Mouse (Mus musculus) CH12.LX (cell line): Measurements from ENCODE around the gene Htra2. TPM values are rescaled to one million over a fixed set of nuclear protein-coding genes. Genes with fewer than 3 reads are reported as not detected.

Source experiments
- DNase-seq: peaks from one replicate; pipeline ENCODE4 v3.0.0-alpha.2; 2013; ENCODE audit errors: extremely low read depth
- H3K27ac ChIP-seq: 2 replicates; pipeline ENCODE4 v1.5.1; 2012; ENCODE audit warnings: low read depth, mild to moderate bottlenecking, control low read depth, moderate library complexity; ENCODE audit not compliant: insufficient read depth
- H3K27me3 ChIP-seq: replicated peaks from 2 replicates; pipeline ENCODE3; 2012; ENCODE audit warnings: inconsistent platforms
- H3K36me3 ChIP-seq, 2 experiments: replicated peaks in 1 of 2; 2 replicates each; pipeline versions ENCODE3 to v1.6.1; 2012; ENCODE audit warnings: inconsistent platforms in 1 of 2, low read length in 1 of 2, mild to moderate bottlenecking in 1 of 2, mixed read lengths in 1 of 2, moderate library complexity in 1 of 2; ENCODE audit not compliant: control insufficient read depth in 1 of 2, insufficient read depth in 1 of 2
- H3K4me1 ChIP-seq, 2 experiments: 2 replicates each; pipeline ENCODE4 v1.6.1; 2012; ENCODE audit warnings: inconsistent platforms in 1 of 2, moderate library complexity in 1 of 2; ENCODE audit not compliant: insufficient read depth in 2 of 2, control insufficient read depth in 1 of 2
- H3K4me2 ChIP-seq: 2 replicates; pipeline ENCODE4 v1.6.1; 2012; ENCODE audit warnings: low read depth, mild to moderate bottlenecking, control low read depth; ENCODE audit not compliant: poor library complexity, insufficient read depth, severe bottlenecking
- H3K4me3 ChIP-seq, 3 experiments: fragments of 150-350 bp in 1 of 3; sonication (generic) in 1 of 3; replicated peaks in 1 of 3; 2 replicates each; pipeline versions ENCODE3 to v1.5.1; 2011 to 2012; ENCODE audit warnings: low read depth in 2 of 3, low read length in 2 of 3, mild to moderate bottlenecking in 2 of 3, moderate library complexity in 2 of 3, control low read depth in 1 of 3, improper control_type of control experiment in 1 of 3, inconsistent platforms in 1 of 3, mixed read lengths in 1 of 3; ENCODE audit not compliant: poor library complexity in 1 of 3
- H3K79me2 ChIP-seq: replicated peaks from 2 replicates; pipeline ENCODE4 v1.6.1; 2012; ENCODE audit warnings: mild to moderate bottlenecking, moderate library complexity; ENCODE audit not compliant: control insufficient read depth, poor library complexity, insufficient read depth, severe bottlenecking; ENCODE audit errors: extremely low read depth
- H3K9ac ChIP-seq: 2 replicates; pipeline ENCODE4 v1.6.1; 2012; ENCODE audit warnings: low read depth, mild to moderate bottlenecking, control low read depth, moderate library complexity; ENCODE audit not compliant: insufficient read depth
- H3K9me3 ChIP-seq: replicated peaks from 2 replicates; pipeline ENCODE3; 2012; ENCODE audit warnings: low read length, inconsistent platforms, mixed read lengths
- CHD1 ChIP-seq: IDR thresholded peaks from 2 replicates; pipeline ENCODE4 v1.6.1; 2012; ENCODE audit warnings: low read depth, low read length, improper control_type of control experiment, inconsistent platforms
- CTCF ChIP-seq, 2 experiments: IDR thresholded peaks in 1 of 2; conservative IDR thresholded peaks in 1 of 2; 2 replicates each; pipeline ENCODE4 v1.5.1; 2011 to 2012; ENCODE audit warnings: low read depth in 2 of 2, low read length in 2 of 2, improper control_type of control experiment in 1 of 2, inconsistent platforms in 1 of 2, mild to moderate bottlenecking in 1 of 2, moderate library complexity in 1 of 2
- ELF1 ChIP-seq: IDR thresholded peaks from 2 replicates; pipeline ENCODE4 v1.6.1; 2014; ENCODE audit warnings: low read depth, mild to moderate bottlenecking, inconsistent platforms, low read length, improper control_type of control experiment
- EP300 ChIP-seq: IDR thresholded peaks from 2 replicates; pipeline ENCODE4 v1.6.1; 2011; ENCODE audit warnings: low read length, improper control_type of control experiment
- HCFC1 ChIP-seq: IDR thresholded peaks from 2 replicates; pipeline ENCODE4 v1.6.1; 2012; ENCODE audit warnings: low read depth, mild to moderate bottlenecking, inconsistent platforms, low read length, improper control_type of control experiment
- JUN ChIP-seq: IDR thresholded peaks from 2 replicates; pipeline ENCODE4 v1.6.1; 2011; ENCODE audit warnings: low read depth, mild to moderate bottlenecking, low read length, improper control_type of control experiment, moderate library complexity; ENCODE audit not compliant: insufficient read depth
- JUND ChIP-seq: conservative IDR thresholded peaks from 2 replicates; pipeline ENCODE4 v1.6.1; 2011; ENCODE audit warnings: low read depth, low read length, improper control_type of control experiment
- KAT2A ChIP-seq: IDR thresholded peaks from 2 replicates; pipeline ENCODE4 v1.6.1; 2012; ENCODE audit warnings: low read length, improper control_type of control experiment, inconsistent platforms; ENCODE audit not compliant: insufficient replicate concordance
- MAX ChIP-seq: IDR thresholded peaks from 2 replicates; pipeline ENCODE4 v1.6.1; 2011; ENCODE audit warnings: low read length, improper control_type of control experiment
- MEF2A ChIP-seq: IDR thresholded peaks from 2 replicates; pipeline ENCODE4 v1.6.1; 2014; ENCODE audit warnings: low read depth, mild to moderate bottlenecking, inconsistent platforms, low read length, improper control_type of control experiment, borderline replicate concordance
- NELFE ChIP-seq: IDR thresholded peaks from 2 replicates; pipeline ENCODE4 v1.6.1; 2011; ENCODE audit warnings: low read depth, low read length, improper control_type of control experiment
- NRF1 ChIP-seq: IDR thresholded peaks from 2 replicates; pipeline ENCODE4 v1.6.1; 2014; ENCODE audit warnings: low read depth, mild to moderate bottlenecking, inconsistent platforms, low read length, improper control_type of control experiment, moderate library complexity
- PAX5 ChIP-seq: IDR thresholded peaks from 2 replicates; pipeline ENCODE4 v1.6.1; 2012; ENCODE audit warnings: low read length, inconsistent platforms, mixed read lengths
- POLR2AphosphoS2 ChIP-seq: IDR thresholded peaks from 2 replicates; pipeline ENCODE4 v1.6.1; 2011; ENCODE audit warnings: low read depth, low read length, improper control_type of control experiment
- SIN3A ChIP-seq: IDR thresholded peaks from 2 replicates; pipeline ENCODE4 v1.6.1; 2012; ENCODE audit warnings: low read length, improper control_type of control experiment, inconsistent platforms
- SMC3 ChIP-seq: IDR thresholded peaks from 2 replicates; pipeline ENCODE4 v1.6.1; 2011; ENCODE audit warnings: low read depth, low read length, improper control_type of control experiment
- TBP ChIP-seq: conservative IDR thresholded peaks from 2 replicates; pipeline ENCODE4 v1.6.1; 2011; ENCODE audit warnings: low read depth, low read length, improper control_type of control experiment
- TCF12 ChIP-seq: IDR thresholded peaks from 2 replicates; pipeline ENCODE4 v1.6.1; 2014; ENCODE audit warnings: low read depth, mild to moderate bottlenecking, inconsistent platforms, low read length, improper control_type of control experiment
- UBTF ChIP-seq: IDR thresholded peaks from 2 replicates; pipeline ENCODE4 v1.6.1; 2012; ENCODE audit warnings: low read depth, mild to moderate bottlenecking, inconsistent platforms, low read length, improper control_type of control experiment, moderate library complexity
- ZKSCAN1 ChIP-seq: IDR thresholded peaks from 2 replicates; pipeline ENCODE4 v1.6.1; 2012; ENCODE audit warnings: low read depth, inconsistent platforms, low read length, improper control_type of control experiment, borderline replicate concordance
- dilution Hi-C: fragments of 300-500 bp; cut with MboI; formaldehyde crosslinking; loops from 2 replicates; pipeline ENCODE4 v1.14.3; 2020; ENCODE audit warnings: low sequenced_read_pairs; ENCODE audit not compliant: extremely low pct_unique_long_range_greater_than_20kb, extremely low pct_ligation_motif_present
- in situ Hi-C: fragments of 300-500 bp; cut with MboI; formaldehyde crosslinking; loops from 3 replicates; pipeline ENCODE4 v1.14.3; 2019; ENCODE audit warnings: low sequenced_read_pairs, low pct_ligation_motif_present, low pct_unique_long_range_greater_than_20kb, mixed read lengths
- polyA plus RNA-seq: library from polyadenylated mRNA; unstranded; fragments of >175 nt; gene quantifications from 2 replicates; pipeline ENCODE4 v1.2.1, GENCODE M21; 2012; ENCODE audit warnings: low read depth; ENCODE audit not compliant: insufficient read length
- total RNA-seq, 2 experiments: library from RNA; depleted of rRNA; stranded (reverse); fragments of 300-350 nt in 1 of 2; fragments of >200 nt in 1 of 2; gene quantifications; 2 replicates each; pipeline ENCODE4 v1.2.3; 2012 to 2014

The Htra2 gene
- total and polyA plus RNA-seq, 3 experiments = 113 to 185 (median 137) TPM

DNA sequence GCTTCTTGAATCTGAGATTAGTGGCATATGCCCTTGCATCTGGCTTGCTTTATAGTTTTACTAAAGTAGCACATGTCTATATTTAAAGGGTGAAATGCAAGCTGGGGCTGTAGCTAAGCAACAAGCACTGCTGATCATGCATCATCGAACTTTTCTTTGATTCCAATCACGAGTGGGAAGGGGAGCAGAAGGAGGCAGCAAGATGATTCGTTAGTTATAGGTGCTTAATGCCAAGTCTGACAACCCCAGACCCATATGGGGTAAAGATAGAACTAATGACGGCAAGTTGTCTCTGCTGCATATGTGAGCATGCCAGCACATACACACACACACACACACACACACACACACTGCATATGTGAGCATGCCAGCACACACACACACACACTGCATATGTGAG, 49.1 kb upstream of the Htra2 start:
- no peak overlapping the region for H3K27ac ChIP-seq
- H3K4me3 ChIP-seq = no peak overlapping the region
- no peak for DNase-seq
- dilution Hi-C loops (no loop called here), in situ Hi-C loops (loop anchor here (5.0 kb wide), 2 partner anchors 107 to 192 kb away; no protein-coding TSS in a partner anchor)
- H3K4me2 ChIP-seq = no peak overlapping the region
- H3K9ac ChIP-seq = no peak overlapping the region
- H3K9me3 ChIP-seq = no peaks in the 10 kb centered on the region
- H3K4me1 ChIP-seq = peaks cover 13 to 35% of the 10 kb centered on the region in 2 experiments
- H3K79me2 ChIP-seq = no peaks in the 10 kb centered on the region
- H3K27me3 ChIP-seq = no peaks in the 10 kb centered on the region
- no peak for TF ChIP-seq CTCF (conservative IDR thresholded peaks at IDR 0.05 in 1 of 2, IDR thresholded peaks at IDR 0.05 in 1 of 2; ENCODE audit: low read depth in 2 of 2, low read length in 2 of 2)
- TF ChIP-seq NRF1 = no peak
- no peak for TF ChIP-seq JUND
- TF ChIP-seq HCFC1 = no peak
- TF ChIP-seq UBTF = no peak
- no peak for TF ChIP-seq TCF12
- no peak for TF ChIP-seq MAX
- TF ChIP-seq PAX5 = no peak
- no peak for TF ChIP-seq ZKSCAN1
- TF ChIP-seq SMC3 = no peak
- TF ChIP-seq ELF1 = no peak
- no peak for TF ChIP-seq MEF2A
- no peak for TF ChIP-seq JUN
- TF ChIP-seq CHD1 = no peak
- no peak for TF ChIP-seq KAT2A
- no peak for TF ChIP-seq TBP
- TF ChIP-seq SIN3A = no peak
- no peak for TF ChIP-seq POLR2AphosphoS2
- H3K36me3 ChIP-seq = peaks cover 6 to 42% of the 10 kb centered on the region in 2 experiments

DNA sequence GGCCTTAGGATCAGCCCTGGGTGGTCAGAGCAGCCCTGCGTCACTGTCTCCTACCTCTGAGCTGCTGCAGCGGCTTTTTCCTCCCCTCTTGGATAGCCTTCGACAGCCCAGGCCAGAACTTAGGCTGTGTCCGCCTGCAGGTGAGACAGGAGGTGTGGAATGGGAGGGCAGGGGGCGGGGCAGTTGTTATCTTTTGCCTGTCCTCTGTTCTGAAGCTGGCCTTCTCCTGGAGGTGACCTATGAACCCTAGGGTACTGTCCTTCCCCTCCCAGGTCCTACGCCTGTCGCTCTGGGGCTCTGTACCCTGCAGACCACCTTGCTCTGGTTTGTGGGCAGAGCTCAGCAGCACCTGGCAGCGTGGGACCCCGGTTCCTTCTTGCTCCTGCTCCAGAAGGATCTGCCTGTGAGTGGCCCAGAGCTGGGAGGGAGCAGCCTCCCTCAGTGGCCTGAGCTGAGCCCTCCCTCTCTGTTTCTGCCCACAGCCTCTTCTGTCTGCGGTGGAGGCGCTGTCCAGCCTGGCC, 48.1 kb upstream of the Htra2 start:
- dilution Hi-C loops = no loop called here
- Histone ChIP-seq H3K9me3 (no peaks in the 10 kb centered on the region), H3K4me2 (no peak overlapping the region), H3K27ac (no peak overlapping the region), H3K79me2 (no peaks in the 10 kb centered on the region), H3K9ac (no peak overlapping the region), H3K36me3 (peaks cover 6 to 42% of the 10 kb centered on the region in 2 experiments), H3K4me1 (peaks cover 13 to 33% of the 10 kb centered on the region in 2 experiments), H3K4me3 (no peak overlapping the region), H3K27me3 (peaks cover 7% of the 10 kb centered on the region)
- no peak for DNase-seq
- in situ Hi-C loops = loop anchor here (5.0 kb wide), 2 partner anchors 106 to 191 kb away; no protein-coding TSS in a partner anchor
- TF ChIP-seq EP300 (no peak), CTCF (conservative IDR thresholded peaks at IDR 0.05 in 1 of 2, IDR thresholded peaks at IDR 0.05 in 1 of 2; ENCODE audit: low read depth in 2 of 2, low read length in 2 of 2) (no peak), NRF1 (no peak), NELFE (no peak), MAX (no peak), SIN3A (no peak), SMC3 (no peak), UBTF (no peak)
